Mouse (Mus musculus) cerebellum, adult 9-10 months (tissue): Measurements from ENCODE around the gene Herc3.

ENCODE experiments used
- DNase-seq: peaks from one replicate; pipeline ENCODE4 v3.0.0; 2022

Herc3 gene

GRCm38 (mm10) chr6:58922511-58922910 lies 91.2 kb downstream of the Herc3 start:
- DNase-seq: no peak

- DNase-seq: peak; percentile 88
These were observed 96.6 kb downstream of the Herc3 start for GRCm38 (mm10) chr6:58927881-58928280.

GRCm38 (mm10) chr6:58929911-58930431 lies 98.7 kb downstream of the Herc3 start:
- peak; percentile 49 for DNase-seq

GRCm38 (mm10) chr6:58931149-58931548 lies 99.9 kb downstream of the Herc3 start:
- no peak for DNase-seq

- DNase-seq: peak; percentile 33
These were observed 101.4 kb downstream of the Herc3 start for GRCm38 (mm10) chr6:58932515-58933188.

- peak; percentile 85 for DNase-seq
These were observed 102.1 kb downstream of the Herc3 start for GRCm38 (mm10) chr6:58933189-58933913.

GRCm38 (mm10) chr6:58934144-58934543 lies 102.9 kb downstream of the Herc3 start:
- no peak for DNase-seq

- no peak for DNase-seq
These were observed 106.5 kb downstream of the Herc3 start for GRCm38 (mm10) chr6:58937726-58938125.

- no peak for DNase-seq
These were observed 111.0 kb downstream of the Herc3 start for GRCm38 (mm10) chr6:58942276-58942675.

- no peak for DNase-seq
These were observed 112.7 kb downstream of the Herc3 start for GRCm38 (mm10) chr6:58943958-58944357.

GRCm38 (mm10) chr6:58946246-58946645 lies 115.0 kb downstream of the Herc3 start:
- no peak for DNase-seq

- no peak for DNase-seq
These were observed 115.6 kb downstream of the Herc3 start for GRCm38 (mm10) chr6:58946840-58947239.

- DNase-seq: no peak
These were observed 119.1 kb downstream of the Herc3 start for GRCm38 (mm10) chr6:58950410-58950809.

- no peak for DNase-seq
These were observed 120.1 kb downstream of the Herc3 start for GRCm38 (mm10) chr6:58951128-58951992.

- DNase-seq: no peak
These were observed 129.3 kb downstream of the Herc3 start for GRCm38 (mm10) chr6:58960523-58960922.

GRCm38 (mm10) chr6:58962691-58963090 lies 131.4 kb downstream of the Herc3 start:
- peak; percentile 64 for DNase-seq

- DNase-seq: peak; percentile 62
These were observed 132.8 kb downstream of the Herc3 start for GRCm38 (mm10) chr6:58964091-58964490.

- DNase-seq: no peak
These were observed 133.3 kb downstream of the Herc3 start for GRCm38 (mm10) chr6:58964565-58964964.

GRCm38 (mm10) chr6:58965071-58965831 lies 134.0 kb downstream of the Herc3 start:
- DNase-seq: peak; percentile 85

- DNase-seq: peak; percentile 54
These were observed 137.0 kb downstream of the Herc3 start for GRCm38 (mm10) chr6:58968272-58968671.
